Mouse (Mus musculus): ENCODE measurements around the gene Insc. TPM values are rescaled to one million over a fixed set of nuclear protein-coding genes. Genes with fewer than 3 reads are reported as not detected.

Gene Insc
- polyA plus RNA-seq, 1 experiment from 2014 or later, result 2.2 TPM

DNA sequence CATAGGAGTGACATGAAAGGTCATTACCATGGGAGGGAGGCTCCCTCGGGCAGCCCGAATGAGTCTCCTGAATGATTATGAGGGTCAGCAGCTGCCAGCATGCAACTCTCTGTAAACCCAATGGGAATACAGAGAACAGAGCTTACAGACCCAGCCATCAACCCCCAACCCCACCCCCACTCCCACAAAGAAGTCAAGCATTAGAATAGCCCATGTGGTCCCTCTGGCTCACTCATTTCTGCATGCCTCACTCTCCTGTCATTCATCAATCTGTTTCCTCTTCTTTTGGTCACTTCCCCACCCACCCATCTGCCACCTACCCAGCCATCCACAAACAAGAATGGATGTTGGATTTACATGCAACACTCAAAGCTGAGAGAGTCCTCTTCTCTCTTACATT is 10.0 kb downstream of the Insc start:
- ATAC-seq (ENCODE audit: low FRiP score), result peak; percentile 30; the same call in 1 of the 2 replicates
- Histone ChIP-seq H3K9me3 (ENCODE audit: control insufficient read depth, low read length) (no peaks in the 10 kb centered on the region), H3K4me1 (ENCODE audit: control insufficient read depth, insufficient read depth, low read length) (no peaks in the 10 kb centered on the region), H3K27me3 (ENCODE audit: control insufficient read depth, insufficient read depth, low read length) (no peaks in the 10 kb centered on the region), H3K9ac (ENCODE audit: low read length) (no peak overlapping the region), H3K27ac (ENCODE audit: low read depth, low read length) (no peak overlapping the region), H3K4me2 (no peak overlapping the region), H3K4me3 (ENCODE audit: low read depth, low read length) (no peak overlapping the region), H3K36me3 (ENCODE audit: control insufficient read depth, insufficient read depth, low read length) (no peaks in the 10 kb centered on the region)
- WGBS, result 63% methylated on average over 2 of the region's 2 CpGs
- no peak for DNase-seq (ENCODE audit: low spot score, missing footprints)

- H3K9me3 ChIP-seq (ENCODE audit: control insufficient read depth, low read length), result no peaks in the 10 kb centered on the region
- H3K27ac ChIP-seq (ENCODE audit: low read depth, low read length), result no peak overlapping the region
- H3K36me3 ChIP-seq (ENCODE audit: control insufficient read depth, insufficient read depth, low read length), result no peaks in the 10 kb centered on the region
- no peak overlapping the region for H3K4me3 ChIP-seq (ENCODE audit: low read depth, low read length)
- ATAC-seq (ENCODE audit: low FRiP score), result no peak
- no peaks in the 10 kb centered on the region for H3K27me3 ChIP-seq (ENCODE audit: control insufficient read depth, insufficient read depth, low read length)
- no peak for DNase-seq (ENCODE audit: low spot score, missing footprints)
- H3K4me2 ChIP-seq, result no peak overlapping the region
- H3K4me1 ChIP-seq (ENCODE audit: control insufficient read depth, insufficient read depth, low read length), result no peaks in the 10 kb centered on the region
- WGBS, result 51% methylated on average over 1 of the region's 1 CpGs
- H3K9ac ChIP-seq (ENCODE audit: low read length), result no peak overlapping the region
Observed at GRCm38 (mm10) chr7:114754196-114754595, 10.7 kb downstream of the Insc start.

DNA sequence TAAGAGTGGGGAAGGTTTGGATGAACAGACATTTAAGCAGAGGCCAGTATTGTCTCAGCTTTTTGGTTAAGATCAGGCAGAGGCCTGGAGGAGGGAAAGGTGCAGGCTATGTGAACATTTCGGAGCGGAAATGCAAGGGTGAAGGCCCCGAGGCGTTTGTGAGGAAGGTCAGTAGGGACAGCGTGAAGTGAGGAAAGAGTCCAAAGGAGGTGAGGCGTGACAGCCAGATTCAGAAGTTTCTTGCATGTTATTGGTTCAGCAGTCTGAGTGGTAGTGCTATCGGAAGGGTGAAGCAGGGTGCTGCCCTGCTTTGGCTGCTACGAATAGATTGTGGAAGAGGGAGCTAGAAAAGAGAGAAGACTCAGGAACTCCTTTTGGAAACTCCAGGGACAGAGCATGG is 11.1 kb downstream of the Insc start:
- H3K27me3 ChIP-seq (ENCODE audit: control insufficient read depth, insufficient read depth, low read length), result no peaks in the 10 kb centered on the region
- no peak overlapping the region for H3K9ac ChIP-seq (ENCODE audit: low read length)
- 90% methylated on average over 8 of the region's 8 CpGs for WGBS
- no peak overlapping the region for H3K27ac ChIP-seq (ENCODE audit: low read depth, low read length)
- H3K4me2 ChIP-seq, result no peak overlapping the region
- no peaks in the 10 kb centered on the region for H3K4me1 ChIP-seq (ENCODE audit: control insufficient read depth, insufficient read depth, low read length)
- no peak for DNase-seq (ENCODE audit: low spot score, missing footprints)
- H3K36me3 ChIP-seq (ENCODE audit: control insufficient read depth, insufficient read depth, low read length), result no peaks in the 10 kb centered on the region
- no peak overlapping the region for H3K4me3 ChIP-seq (ENCODE audit: low read depth, low read length)
- no peak for ATAC-seq (ENCODE audit: low FRiP score)
- no peaks in the 10 kb centered on the region for H3K9me3 ChIP-seq (ENCODE audit: control insufficient read depth, low read length)

- Histone ChIP-seq H3K4me3 (ENCODE audit: low read depth, low read length) (no peak overlapping the region), H3K9ac (ENCODE audit: low read length) (no peak overlapping the region), H3K36me3 (ENCODE audit: control insufficient read depth, insufficient read depth, low read length) (no peaks in the 10 kb centered on the region), H3K27me3 (ENCODE audit: control insufficient read depth, insufficient read depth, low read length) (no peaks in the 10 kb centered on the region), H3K27ac (ENCODE audit: low read depth, low read length) (no peak overlapping the region), H3K4me1 (ENCODE audit: control insufficient read depth, insufficient read depth, low read length) (no peaks in the 10 kb centered on the region), H3K4me2 (no peak overlapping the region), H3K9me3 (ENCODE audit: control insufficient read depth, low read length) (no peaks in the 10 kb centered on the region)
- no peak for ATAC-seq (ENCODE audit: low FRiP score)
- DNase-seq (ENCODE audit: low spot score, missing footprints), result no peak
- WGBS, result 81% methylated on average over 2 of the region's 2 CpGs
Observed at GRCm38 (mm10) chr7:114762660-114763059, 19.2 kb downstream of the Insc start.

GRCm38 (mm10) chr7:114765273-114765672 is 21.8 kb downstream of the Insc start:
- Histone ChIP-seq H3K9ac (ENCODE audit: low read length) (no peak overlapping the region), H3K36me3 (ENCODE audit: control insufficient read depth, insufficient read depth, low read length) (no peaks in the 10 kb centered on the region), H3K4me3 (ENCODE audit: low read depth, low read length) (no peak overlapping the region), H3K4me2 (no peak overlapping the region), H3K4me1 (ENCODE audit: control insufficient read depth, insufficient read depth, low read length) (no peaks in the 10 kb centered on the region), H3K27me3 (ENCODE audit: control insufficient read depth, insufficient read depth, low read length) (no peaks in the 10 kb centered on the region), H3K9me3 (ENCODE audit: control insufficient read depth, low read length) (no peaks in the 10 kb centered on the region), H3K27ac (ENCODE audit: low read depth, low read length) (no peak overlapping the region)
- 86% methylated on average over 3 of the region's 3 CpGs for WGBS
- DNase-seq (ENCODE audit: low spot score, missing footprints), result no peak
- ATAC-seq (ENCODE audit: low FRiP score), result no peak

DNA sequence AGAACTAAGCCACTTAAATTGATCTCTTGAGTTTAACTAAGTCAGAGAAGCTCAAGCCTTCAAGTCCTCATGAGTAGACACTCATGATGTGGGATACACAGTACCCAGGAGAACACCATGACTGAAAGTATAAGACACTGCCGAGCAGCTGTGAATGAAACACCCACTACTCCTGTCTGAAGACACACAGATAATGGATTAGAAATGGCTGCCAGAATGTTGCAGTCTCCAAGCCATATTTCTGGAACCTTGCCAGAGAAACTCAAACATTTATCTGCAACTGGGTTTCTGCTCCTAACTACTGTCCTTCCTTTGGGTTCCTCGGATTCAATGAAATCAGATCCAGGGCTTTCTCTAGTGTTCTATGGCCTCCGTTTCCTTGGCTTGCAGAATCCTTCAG is 23.0 kb downstream of the Insc start:
- Histone ChIP-seq H3K27me3 (ENCODE audit: control insufficient read depth, insufficient read depth, low read length) (no peaks in the 10 kb centered on the region), H3K4me3 (ENCODE audit: low read depth, low read length) (no peak overlapping the region), H3K4me2 (no peak overlapping the region), H3K27ac (ENCODE audit: low read depth, low read length) (no peak overlapping the region), H3K4me1 (ENCODE audit: control insufficient read depth, insufficient read depth, low read length) (no peaks in the 10 kb centered on the region), H3K9ac (ENCODE audit: low read length) (no peak overlapping the region), H3K9me3 (ENCODE audit: control insufficient read depth, low read length) (no peaks in the 10 kb centered on the region), H3K36me3 (ENCODE audit: control insufficient read depth, insufficient read depth, low read length) (no peaks in the 10 kb centered on the region)
- ATAC-seq (ENCODE audit: low FRiP score) (no peak), DNase-seq (ENCODE audit: low spot score, missing footprints) (no peak)
- WGBS, result 88% methylated on average over 3 of the region's 3 CpGs

- ATAC-seq (ENCODE audit: low FRiP score) (no peak), DNase-seq (ENCODE audit: low spot score, missing footprints) (no peak)
- no peaks in the 10 kb centered on the region for H3K27me3 ChIP-seq (ENCODE audit: control insufficient read depth, insufficient read depth, low read length)
- H3K9me3 ChIP-seq (ENCODE audit: control insufficient read depth, low read length), result no peaks in the 10 kb centered on the region
- no peak overlapping the region for H3K4me2 ChIP-seq
- no peak overlapping the region for H3K4me3 ChIP-seq (ENCODE audit: low read depth, low read length)
- H3K4me1 ChIP-seq (ENCODE audit: control insufficient read depth, insufficient read depth, low read length), result no peaks in the 10 kb centered on the region
- no peak overlapping the region for H3K27ac ChIP-seq (ENCODE audit: low read depth, low read length)
- no peak overlapping the region for H3K9ac ChIP-seq (ENCODE audit: low read length)
- WGBS, result 90% methylated on average over 5 of the region's 5 CpGs
- no peaks in the 10 kb centered on the region for H3K36me3 ChIP-seq (ENCODE audit: control insufficient read depth, insufficient read depth, low read length)
Observed at GRCm38 (mm10) chr7:114768516-114768915, 25.0 kb downstream of the Insc start.

GRCm38 (mm10) chr7:114769041-114769440 is 25.5 kb downstream of the Insc start:
- WGBS, result 93% methylated on average over 4 of the region's 4 CpGs
- DNase-seq (ENCODE audit: low spot score, missing footprints), result no peak
- H3K27ac ChIP-seq (ENCODE audit: low read depth, low read length), result no peak overlapping the region

GRCm38 (mm10) chr7:114770586-114770985 is 27.1 kb downstream of the Insc start:
- Histone ChIP-seq H3K27ac (ENCODE audit: low read depth, low read length) (no peak overlapping the region), H3K36me3 (ENCODE audit: control insufficient read depth, insufficient read depth, low read length) (no peaks in the 10 kb centered on the region), H3K4me3 (ENCODE audit: low read depth, low read length) (no peak overlapping the region), H3K27me3 (ENCODE audit: control insufficient read depth, insufficient read depth, low read length) (no peaks in the 10 kb centered on the region), H3K4me1 (ENCODE audit: control insufficient read depth, insufficient read depth, low read length) (no peaks in the 10 kb centered on the region), H3K9ac (ENCODE audit: low read length) (no peak overlapping the region), H3K4me2 (no peak overlapping the region), H3K9me3 (ENCODE audit: control insufficient read depth, low read length) (no peaks in the 10 kb centered on the region)
- 96% methylated on average over 3 of the region's 3 CpGs for WGBS
- ATAC-seq (ENCODE audit: low FRiP score), result no peak
- no peak for DNase-seq (ENCODE audit: low spot score, missing footprints)

More at GRCm38 (mm10) chr7:114769041-114769440, 25.5 kb downstream of the Insc start:
- Histone ChIP-seq H3K4me3 (ENCODE audit: low read depth, low read length) (no peak overlapping the region), H3K9me3 (ENCODE audit: control insufficient read depth, low read length) (no peaks in the 10 kb centered on the region), H3K36me3 (ENCODE audit: control insufficient read depth, insufficient read depth, low read length) (no peaks in the 10 kb centered on the region), H3K9ac (ENCODE audit: low read length) (no peak overlapping the region), H3K27me3 (ENCODE audit: control insufficient read depth, insufficient read depth, low read length) (no peaks in the 10 kb centered on the region), H3K4me2 (no peak overlapping the region), H3K4me1 (ENCODE audit: control insufficient read depth, insufficient read depth, low read length) (no peaks in the 10 kb centered on the region)
- no peak for ATAC-seq (ENCODE audit: low FRiP score)

DNA sequence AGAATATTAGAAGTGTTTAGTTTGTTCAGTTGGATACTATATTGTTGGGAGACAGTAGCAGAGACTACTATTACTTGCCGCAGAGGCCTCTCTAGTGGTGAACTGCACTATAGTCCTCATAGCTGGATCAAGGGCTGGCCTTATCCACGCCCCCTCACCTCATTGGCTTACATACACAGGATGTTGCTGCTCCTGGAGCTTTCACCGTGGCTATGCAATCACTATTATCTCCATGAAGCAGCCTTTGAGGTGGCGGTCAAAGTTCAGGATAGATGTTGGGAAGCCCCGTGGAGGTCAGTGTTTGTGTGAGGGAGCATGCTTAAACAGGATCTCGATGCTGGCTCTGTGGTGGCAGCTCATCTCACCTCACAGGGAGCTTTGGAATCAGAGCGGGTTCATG is 28.3 kb downstream of the Insc start:
- 77% methylated on average over 7 of the region's 7 CpGs for WGBS
- Histone ChIP-seq H3K9ac (ENCODE audit: low read length) (no peak overlapping the region), H3K4me1 (ENCODE audit: control insufficient read depth, insufficient read depth, low read length) (no peaks in the 10 kb centered on the region), H3K36me3 (ENCODE audit: control insufficient read depth, insufficient read depth, low read length) (no peaks in the 10 kb centered on the region), H3K4me3 (ENCODE audit: low read depth, low read length) (no peak overlapping the region), H3K27me3 (ENCODE audit: control insufficient read depth, insufficient read depth, low read length) (no peaks in the 10 kb centered on the region), H3K27ac (ENCODE audit: low read depth, low read length) (no peak overlapping the region), H3K9me3 (ENCODE audit: control insufficient read depth, low read length) (no peaks in the 10 kb centered on the region), H3K4me2 (no peak overlapping the region)
- DNase-seq (ENCODE audit: low spot score, missing footprints) (no peak), ATAC-seq (ENCODE audit: low FRiP score) (no peak)
